Mouse (Mus musculus) megakaryocyte, embryonic 14.5 days (primary cell): Measurements from ENCODE around the gene Mfap2. TPM values are rescaled to one million over a fixed set of nuclear protein-coding genes. Genes with fewer than 3 reads are reported as not detected.

Source experiments
- H3K27me3 ChIP-seq: replicated peaks from 2 replicates; pipeline ENCODE3; 2012; ENCODE audit warnings: inconsistent platforms
- H3K36me3 ChIP-seq: replicated peaks from 2 replicates; pipeline ENCODE3; 2012; ENCODE audit warnings: low read length, inconsistent platforms, mixed read lengths
- H3K4me1 ChIP-seq: 2 replicates; pipeline ENCODE4 v1.6.1; 2012; ENCODE audit warnings: inconsistent platforms
- H3K4me3 ChIP-seq: replicated peaks from 2 replicates; pipeline ENCODE3; 2012; ENCODE audit warnings: moderate library complexity, mild to moderate bottlenecking, inconsistent platforms
- H3K9me3 ChIP-seq: 2 replicates; pipeline ENCODE4 v1.6.1; 2012; ENCODE audit warnings: inconsistent platforms
- FLI1 ChIP-seq: IDR thresholded peaks from 2 replicates; pipeline ENCODE4 v1.6.1; 2012; ENCODE audit warnings: low read length, inconsistent platforms, mixed read lengths
- GATA1 ChIP-seq: IDR thresholded peaks from 3 replicates; pipeline ENCODE4 v1.6.1; 2012; ENCODE audit warnings: mixed read lengths, low read length, inconsistent platforms, borderline replicate concordance
- polyA plus RNA-seq: library from polyadenylated mRNA; stranded (reverse); fragments of >175 nt; gene quantifications from 2 replicates; pipeline ENCODE4 v1.2.3, GENCODE M21; 2012; ENCODE audit warnings: low replicate concordance; ENCODE audit not compliant: insufficient read depth

Mfap2 gene
- polyA plus RNA-seq, 1 experiment, result not detected

GRCm38 (mm10) chr4:141010526-141010925 lies 308 bp downstream of the Mfap2 start:
- Histone ChIP-seq H3K4me3 (no peak overlapping the region), H3K9me3 (0 out of 2 replicates have a peak, but pooled peaks cover 4% of the 10 kb centered on the region), H3K36me3 (peaks cover 31% of the 10 kb centered on the region), H3K4me1 (peaks cover 60% of the 10 kb centered on the region), H3K27me3 (peaks cover 43% of the 10 kb centered on the region)
- no peak for TF ChIP-seq FLI1
- TF ChIP-seq GATA1, result no peak

- Histone ChIP-seq H3K9me3 (0 out of 2 replicates have a peak, but pooled peaks cover 4% of the 10 kb centered on the region), H3K4me1 (peaks cover 56% of the 10 kb centered on the region), H3K36me3 (peaks cover 27% of the 10 kb centered on the region), H3K27me3 (peaks cover 45% of the 10 kb centered on the region), H3K4me3 (no peak overlapping the region)
- TF ChIP-seq GATA1 (no peak), FLI1 (no peak)
These were observed 767 bp downstream of the Mfap2 start for GRCm38 (mm10) chr4:141010941-141011429.

GRCm38 (mm10) chr4:141011556-141012328 lies 1.5 kb downstream of the Mfap2 start:
- H3K4me1 ChIP-seq, result peaks cover 53% of the 10 kb centered on the region
- peaks cover 19% of the 10 kb centered on the region for H3K36me3 ChIP-seq
- H3K4me3 ChIP-seq, result no peak overlapping the region
- peaks cover 49% of the 10 kb centered on the region for H3K27me3 ChIP-seq
- H3K9me3 ChIP-seq, result 0 out of 2 replicates have a peak, but pooled peaks cover 4% of the 10 kb centered on the region
- no peak for TF ChIP-seq GATA1

GRCm38 (mm10) chr4:141012558-141012957 lies 2.3 kb downstream of the Mfap2 start:
- Histone ChIP-seq H3K4me1 (peaks cover 46% of the 10 kb centered on the region), H3K9me3 (no peaks in the 10 kb centered on the region), H3K27me3 (peaks cover 55% of the 10 kb centered on the region), H3K4me3 (no peak overlapping the region), H3K36me3 (peaks cover 14% of the 10 kb centered on the region)
- TF ChIP-seq FLI1 (no peak), GATA1 (no peak)

GRCm38 (mm10) chr4:141014114-141014513 lies 3.9 kb downstream of the Mfap2 start:
- H3K9me3 ChIP-seq, result no peaks in the 10 kb centered on the region
- no peak overlapping the region for H3K4me3 ChIP-seq
- H3K27me3 ChIP-seq, result peaks cover 66% of the 10 kb centered on the region
- peaks cover 32% of the 10 kb centered on the region for H3K4me1 ChIP-seq
- H3K36me3 ChIP-seq, result no peaks in the 10 kb centered on the region
- TF ChIP-seq FLI1, result no peak

GRCm38 (mm10) chr4:141014856-141015255 lies 4.6 kb downstream of the Mfap2 start:
- Histone ChIP-seq H3K4me1 (peaks cover 31% of the 10 kb centered on the region), H3K4me3 (no peak overlapping the region), H3K36me3 (no peaks in the 10 kb centered on the region), H3K9me3 (no peaks in the 10 kb centered on the region), H3K27me3 (peaks cover 72% of the 10 kb centered on the region)
- TF ChIP-seq GATA1 (no peak), FLI1 (no peak)

- H3K27me3 ChIP-seq, result peaks cover 70% of the 10 kb centered on the region
- TF ChIP-seq FLI1 (no peak), GATA1 (no peak)
- peaks cover 26% of the 10 kb centered on the region for H3K4me1 ChIP-seq
- H3K4me3 ChIP-seq, result no peak overlapping the region
- H3K9me3 ChIP-seq, result no peaks in the 10 kb centered on the region
- H3K36me3 ChIP-seq, result no peaks in the 10 kb centered on the region
These were observed 5.1 kb downstream of the Mfap2 start for GRCm38 (mm10) chr4:141015356-141015755.

- Histone ChIP-seq H3K36me3 (peaks cover under 1% of the 10 kb centered on the region), H3K9me3 (no peaks in the 10 kb centered on the region), H3K4me1 (peaks cover 23% of the 10 kb centered on the region), H3K27me3 (peaks cover 62% of the 10 kb centered on the region), H3K4me3 (peak overlapping the region; percentile 9)
- TF ChIP-seq GATA1 (no peak), FLI1 (no peak)
These were observed 6.1 kb downstream of the Mfap2 start for GRCm38 (mm10) chr4:141016311-141016710.

GRCm38 (mm10) chr4:141017657-141018436 lies 7.6 kb downstream of the Mfap2 start:
- Histone ChIP-seq H3K27me3 (peaks cover 56% of the 10 kb centered on the region), H3K36me3 (peaks cover 2% of the 10 kb centered on the region), H3K4me3 (no peak overlapping the region), H3K9me3 (no peaks in the 10 kb centered on the region), H3K4me1 (peaks cover 20% of the 10 kb centered on the region)
- TF ChIP-seq FLI1 (no peak), GATA1 (no peak)

GRCm38 (mm10) chr4:141020220-141020619 lies 10.0 kb downstream of the Mfap2 start:
- H3K27me3 ChIP-seq, result peaks cover 43% of the 10 kb centered on the region
- H3K9me3 ChIP-seq, result no peaks in the 10 kb centered on the region
- TF ChIP-seq FLI1 (no peak), GATA1 (no peak)
- H3K4me3 ChIP-seq, result no peak overlapping the region
- peaks cover 2% of the 10 kb centered on the region for H3K36me3 ChIP-seq
- H3K4me1 ChIP-seq, result peaks cover 30% of the 10 kb centered on the region
